Mouse (Mus musculus): ENCODE measurements around the gene Btg3. TPM values are rescaled to one million over a fixed set of nuclear protein-coding genes. Genes with fewer than 3 reads are reported as not detected.

Btg3 gene
- total and polyA plus RNA-seq, 3 experiments, result 21.6 to 72.2 (median 43.9) TPM

DNA sequence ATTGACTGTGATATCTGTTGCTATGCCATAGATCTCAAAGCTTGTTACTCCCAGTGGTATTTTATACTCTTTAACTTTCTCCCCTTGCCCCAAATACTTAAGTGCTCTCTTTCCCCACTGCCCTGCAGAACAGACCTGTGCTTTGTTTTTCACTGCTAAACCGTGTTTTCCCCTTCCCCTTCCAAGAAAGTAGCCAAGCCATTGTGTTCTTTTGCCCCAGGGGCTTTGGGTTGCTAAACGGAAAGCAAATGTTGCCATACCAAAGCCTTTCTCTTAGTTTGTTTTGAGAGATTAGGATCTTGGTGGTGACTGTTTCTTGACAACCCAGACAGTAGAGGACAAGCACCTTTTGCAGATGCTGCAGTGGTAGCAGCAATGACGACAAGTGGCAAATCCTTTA lies 39.5 kb upstream of the Btg3 start:
- Histone ChIP-seq H3K9ac (ENCODE audit: insufficient read depth, low read depth) (no peak overlapping the region), H3K79me2 (replicated peaks; ENCODE audit: control insufficient read depth, extremely low read depth, insufficient read depth, poor library complexity, severe bottlenecking) (no peaks in the 10 kb centered on the region), H3K27me3 (replicated peaks) (no peaks in the 10 kb centered on the region), H3K36me3 (replicated peaks in 1 of 2; ENCODE audit: control insufficient read depth in 1 of 2, insufficient read depth in 1 of 2, low read length in 1 of 2) (no peaks in the 10 kb centered on the region), H3K9me3 (replicated peaks; ENCODE audit: low read length) (peaks cover 2% of the 10 kb centered on the region), H3K4me3 (replicated peaks in 1 of 3; ENCODE audit: low read depth in 2 of 3, low read length in 2 of 3, poor library complexity in 1 of 3) (no peak overlapping the region), H3K4me1 (ENCODE audit: control insufficient read depth in 1 of 2, insufficient read depth in 2 of 2) (peaks cover 0 to 6% of the 10 kb centered on the region in 2 experiments; a peak in 1 of 4 replicates), H3K27ac (ENCODE audit: insufficient read depth, low read depth) (no peak overlapping the region), H3K4me2 (ENCODE audit: insufficient read depth, low read depth, poor library complexity, severe bottlenecking) (no peak overlapping the region)
- in situ Hi-C loops (cut with MboI; ENCODE audit: low pct_ligation_motif_present, low pct_unique_long_range_greater_than_20kb, low sequenced_read_pairs), result no loop called here
- no peak for DNase-seq (ENCODE audit: extremely low read depth)
- dilution Hi-C loops (cut with MboI; ENCODE audit: extremely low pct_ligation_motif_present, extremely low pct_unique_long_range_greater_than_20kb, low sequenced_read_pairs), result no loop called here
- TF ChIP-seq TCF12 (IDR thresholded peaks at IDR 0.05; ENCODE audit: low read depth, low read length), result no peak
- no peak for TF ChIP-seq UBTF (IDR thresholded peaks at IDR 0.05; ENCODE audit: low read depth, low read length)
- TF ChIP-seq ZMIZ1 (IDR thresholded peaks at IDR 0.05; ENCODE audit: low read depth, low read length), result no peak
- TF ChIP-seq PAX5 (IDR thresholded peaks at IDR 0.05; ENCODE audit: low read length), result no peak
- TF ChIP-seq SMC3 (IDR thresholded peaks at IDR 0.05; ENCODE audit: low read depth, low read length), result no peak
- TF ChIP-seq ZNF384 (IDR thresholded peaks at IDR 0.05; ENCODE audit: low read depth, low read length), result no peak
- TF ChIP-seq NRF1 (IDR thresholded peaks at IDR 0.05; ENCODE audit: low read depth, low read length), result no peak
- no peak for TF ChIP-seq E2F4 (IDR thresholded peaks at IDR 0.05; ENCODE audit: insufficient replicate concordance, low read depth, low read length)
- no peak for TF ChIP-seq ZKSCAN1 (IDR thresholded peaks at IDR 0.05; ENCODE audit: borderline replicate concordance, low read depth, low read length)
- no peak for TF ChIP-seq HCFC1 (IDR thresholded peaks at IDR 0.05; ENCODE audit: low read depth, low read length)
- TF ChIP-seq ETS1 (conservative IDR thresholded peaks at IDR 0.05; ENCODE audit: low read depth, low read length), result no peak
- TF ChIP-seq USF1 (IDR thresholded peaks at IDR 0.05; ENCODE audit: low read depth, low read length), result no peak

DNA sequence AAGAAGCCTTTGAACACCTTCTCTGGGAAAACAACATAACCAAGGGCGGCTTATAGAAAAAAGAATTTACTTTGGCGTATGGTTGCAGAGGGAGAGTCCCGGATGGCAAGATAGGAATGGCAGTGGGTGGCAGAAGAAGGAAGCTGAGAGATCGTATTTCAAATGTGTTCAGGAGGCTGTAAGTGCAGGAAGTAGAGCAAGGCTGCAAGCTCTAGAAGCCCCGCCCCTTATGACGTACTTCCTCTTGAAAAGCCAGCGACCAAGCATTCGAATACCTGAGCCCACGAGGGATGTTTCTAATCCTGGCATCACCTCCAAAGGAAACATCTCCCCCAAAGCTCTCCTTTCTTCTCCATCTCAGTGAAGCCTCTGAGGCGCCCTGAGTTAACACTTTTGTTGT lies 33.0 kb upstream of the Btg3 start:
- Histone ChIP-seq H3K4me2 (ENCODE audit: insufficient read depth, low read depth, poor library complexity, severe bottlenecking) (no peak overlapping the region), H3K27ac (ENCODE audit: insufficient read depth, low read depth) (no peak overlapping the region), H3K9me3 (replicated peaks; ENCODE audit: low read length) (peaks cover 2% of the 10 kb centered on the region), H3K4me3 (replicated peaks in 1 of 3; ENCODE audit: low read depth in 2 of 3, low read length in 2 of 3, poor library complexity in 1 of 3) (no peak overlapping the region), H3K9ac (ENCODE audit: insufficient read depth, low read depth) (no peak overlapping the region), H3K36me3 (replicated peaks in 1 of 2; ENCODE audit: control insufficient read depth in 1 of 2, insufficient read depth in 1 of 2, low read length in 1 of 2) (no peaks in the 10 kb centered on the region), H3K27me3 (replicated peaks) (no peaks in the 10 kb centered on the region), H3K4me1 (ENCODE audit: control insufficient read depth in 1 of 2, insufficient read depth in 2 of 2) (no peaks in the 10 kb centered on the region), H3K79me2 (replicated peaks; ENCODE audit: control insufficient read depth, extremely low read depth, insufficient read depth, poor library complexity, severe bottlenecking) (no peaks in the 10 kb centered on the region)
- no peak for DNase-seq (ENCODE audit: extremely low read depth)
- dilution Hi-C loops (cut with MboI; ENCODE audit: extremely low pct_ligation_motif_present, extremely low pct_unique_long_range_greater_than_20kb, low sequenced_read_pairs), result no loop called here
- in situ Hi-C loops (cut with MboI; ENCODE audit: low pct_ligation_motif_present, low pct_unique_long_range_greater_than_20kb, low sequenced_read_pairs), result no loop called here
- TF ChIP-seq BHLHE40 (IDR thresholded peaks at IDR 0.05; ENCODE audit: low read depth, low read length) (no peak), MYC (IDR thresholded peaks at IDR 0.05; ENCODE audit: low read depth, low read length) (no peak), ZMIZ1 (IDR thresholded peaks at IDR 0.05; ENCODE audit: low read depth, low read length) (no peak), CHD2 (IDR thresholded peaks at IDR 0.05; ENCODE audit: low read length) (no peak), TCF12 (IDR thresholded peaks at IDR 0.05; ENCODE audit: low read depth, low read length) (no peak), CTCF (conservative IDR thresholded peaks at IDR 0.05 in 1 of 2, IDR thresholded peaks at IDR 0.05 in 1 of 2; ENCODE audit: low read depth in 2 of 2, low read length in 2 of 2) (no peak), MAZ (IDR thresholded peaks at IDR 0.05; ENCODE audit: low read depth, low read length) (no peak), SIN3A (IDR thresholded peaks at IDR 0.05; ENCODE audit: low read length) (no peak), NRF1 (IDR thresholded peaks at IDR 0.05; ENCODE audit: low read depth, low read length) (no peak)
